Mouse (Mus musculus) CH12.LX (cell line): Measurements from ENCODE around the gene Slc44a3. TPM values are rescaled to one million over a fixed set of nuclear protein-coding genes. Genes with fewer than 3 reads are reported as not detected.

Experiments
- DNase-seq: peaks from one replicate; pipeline ENCODE4 v3.0.0-alpha.2; 2013; ENCODE audit errors: extremely low read depth
- H3K27ac ChIP-seq: 2 replicates; pipeline ENCODE4 v1.5.1; 2012; ENCODE audit warnings: low read depth, mild to moderate bottlenecking, control low read depth, moderate library complexity; ENCODE audit not compliant: insufficient read depth
- H3K27me3 ChIP-seq: replicated peaks from 2 replicates; pipeline ENCODE3; 2012; ENCODE audit warnings: inconsistent platforms
- H3K36me3 ChIP-seq, 2 experiments: replicated peaks in 1 of 2; 2 replicates each; pipeline versions ENCODE3 to v1.6.1; 2012; ENCODE audit warnings: inconsistent platforms in 1 of 2, low read length in 1 of 2, mild to moderate bottlenecking in 1 of 2, mixed read lengths in 1 of 2, moderate library complexity in 1 of 2; ENCODE audit not compliant: control insufficient read depth in 1 of 2, insufficient read depth in 1 of 2
- H3K4me1 ChIP-seq, 2 experiments: 2 replicates each; pipeline ENCODE4 v1.6.1; 2012; ENCODE audit warnings: inconsistent platforms in 1 of 2, moderate library complexity in 1 of 2; ENCODE audit not compliant: insufficient read depth in 2 of 2, control insufficient read depth in 1 of 2
- H3K4me2 ChIP-seq: 2 replicates; pipeline ENCODE4 v1.6.1; 2012; ENCODE audit warnings: low read depth, mild to moderate bottlenecking, control low read depth; ENCODE audit not compliant: poor library complexity, insufficient read depth, severe bottlenecking
- H3K4me3 ChIP-seq, 3 experiments: fragments of 150-350 bp in 1 of 3; sonication (generic) in 1 of 3; replicated peaks in 1 of 3; 2 replicates each; pipeline versions ENCODE3 to v1.5.1; 2011 to 2012; ENCODE audit warnings: low read depth in 2 of 3, low read length in 2 of 3, mild to moderate bottlenecking in 2 of 3, moderate library complexity in 2 of 3, control low read depth in 1 of 3, improper control_type of control experiment in 1 of 3, inconsistent platforms in 1 of 3, mixed read lengths in 1 of 3; ENCODE audit not compliant: poor library complexity in 1 of 3
- H3K79me2 ChIP-seq: replicated peaks from 2 replicates; pipeline ENCODE4 v1.6.1; 2012; ENCODE audit warnings: mild to moderate bottlenecking, moderate library complexity; ENCODE audit not compliant: control insufficient read depth, poor library complexity, insufficient read depth, severe bottlenecking; ENCODE audit errors: extremely low read depth
- H3K9ac ChIP-seq: 2 replicates; pipeline ENCODE4 v1.6.1; 2012; ENCODE audit warnings: low read depth, mild to moderate bottlenecking, control low read depth, moderate library complexity; ENCODE audit not compliant: insufficient read depth
- H3K9me3 ChIP-seq: replicated peaks from 2 replicates; pipeline ENCODE3; 2012; ENCODE audit warnings: low read length, inconsistent platforms, mixed read lengths
- BHLHE40 ChIP-seq: IDR thresholded peaks from 2 replicates; pipeline ENCODE4 v1.6.1; 2011; ENCODE audit warnings: mild to moderate bottlenecking, low read depth, low read length, improper control_type of control experiment
- CHD1 ChIP-seq: IDR thresholded peaks from 2 replicates; pipeline ENCODE4 v1.6.1; 2012; ENCODE audit warnings: low read depth, low read length, improper control_type of control experiment, inconsistent platforms
- CTCF ChIP-seq, 2 experiments: IDR thresholded peaks in 1 of 2; conservative IDR thresholded peaks in 1 of 2; 2 replicates each; pipeline ENCODE4 v1.5.1; 2011 to 2012; ENCODE audit warnings: low read depth in 2 of 2, low read length in 2 of 2, improper control_type of control experiment in 1 of 2, inconsistent platforms in 1 of 2, mild to moderate bottlenecking in 1 of 2, moderate library complexity in 1 of 2
- E2F4 ChIP-seq: IDR thresholded peaks from 2 replicates; pipeline ENCODE4 v1.6.1; 2011; ENCODE audit warnings: low read depth, low read length, improper control_type of control experiment; ENCODE audit not compliant: insufficient replicate concordance
- ELF1 ChIP-seq: IDR thresholded peaks from 2 replicates; pipeline ENCODE4 v1.6.1; 2014; ENCODE audit warnings: low read depth, mild to moderate bottlenecking, inconsistent platforms, low read length, improper control_type of control experiment
- MAFK ChIP-seq: IDR thresholded peaks from 2 replicates; pipeline ENCODE4 v1.6.1; 2011; ENCODE audit warnings: low read length, improper control_type of control experiment; ENCODE audit not compliant: insufficient replicate concordance
- MAX ChIP-seq: IDR thresholded peaks from 2 replicates; pipeline ENCODE4 v1.6.1; 2011; ENCODE audit warnings: low read length, improper control_type of control experiment
- MAZ ChIP-seq: IDR thresholded peaks from 2 replicates; pipeline ENCODE4 v1.6.1; 2012; ENCODE audit warnings: low read depth, mild to moderate bottlenecking, inconsistent platforms, low read length, improper control_type of control experiment, moderate library complexity
- MEF2A ChIP-seq: IDR thresholded peaks from 2 replicates; pipeline ENCODE4 v1.6.1; 2014; ENCODE audit warnings: low read depth, mild to moderate bottlenecking, inconsistent platforms, low read length, improper control_type of control experiment, borderline replicate concordance
- MYC ChIP-seq: IDR thresholded peaks from 2 replicates; pipeline ENCODE4 v1.6.1; 2011; ENCODE audit warnings: low read depth, mild to moderate bottlenecking, improper control_type of control experiment, low read length
- NRF1 ChIP-seq: IDR thresholded peaks from 2 replicates; pipeline ENCODE4 v1.6.1; 2014; ENCODE audit warnings: low read depth, mild to moderate bottlenecking, inconsistent platforms, low read length, improper control_type of control experiment, moderate library complexity
- POLR2AphosphoS2 ChIP-seq: IDR thresholded peaks from 2 replicates; pipeline ENCODE4 v1.6.1; 2011; ENCODE audit warnings: low read depth, low read length, improper control_type of control experiment
- RCOR1 ChIP-seq: conservative IDR thresholded peaks from 2 replicates; pipeline ENCODE4 v1.6.1; 2012; ENCODE audit warnings: low read depth, mild to moderate bottlenecking, inconsistent platforms, low read length, improper control_type of control experiment
- SMC3 ChIP-seq: IDR thresholded peaks from 2 replicates; pipeline ENCODE4 v1.6.1; 2011; ENCODE audit warnings: low read depth, low read length, improper control_type of control experiment
- ZNF384 ChIP-seq: IDR thresholded peaks from 2 replicates; pipeline ENCODE4 v1.6.1; 2012; ENCODE audit warnings: low read depth, low read length, improper control_type of control experiment, inconsistent platforms
- dilution Hi-C: fragments of 300-500 bp; cut with MboI; formaldehyde crosslinking; loops from 2 replicates; pipeline ENCODE4 v1.14.3; 2020; ENCODE audit warnings: low sequenced_read_pairs; ENCODE audit not compliant: extremely low pct_unique_long_range_greater_than_20kb, extremely low pct_ligation_motif_present
- in situ Hi-C: fragments of 300-500 bp; cut with MboI; formaldehyde crosslinking; loops from 3 replicates; pipeline ENCODE4 v1.14.3; 2019; ENCODE audit warnings: low sequenced_read_pairs, low pct_ligation_motif_present, low pct_unique_long_range_greater_than_20kb, mixed read lengths
- polyA plus RNA-seq: library from polyadenylated mRNA; unstranded; fragments of >175 nt; gene quantifications from 2 replicates; pipeline ENCODE4 v1.2.1, GENCODE M21; 2012; ENCODE audit warnings: low read depth; ENCODE audit not compliant: insufficient read length
- total RNA-seq, 2 experiments: library from RNA; depleted of rRNA; stranded (reverse); fragments of 300-350 nt in 1 of 2; fragments of >200 nt in 1 of 2; gene quantifications; 2 replicates each; pipeline ENCODE4 v1.2.3; 2012 to 2014

Slc44a3 gene
- total and polyA plus RNA-seq, 3 experiments, result not detected

DNA sequence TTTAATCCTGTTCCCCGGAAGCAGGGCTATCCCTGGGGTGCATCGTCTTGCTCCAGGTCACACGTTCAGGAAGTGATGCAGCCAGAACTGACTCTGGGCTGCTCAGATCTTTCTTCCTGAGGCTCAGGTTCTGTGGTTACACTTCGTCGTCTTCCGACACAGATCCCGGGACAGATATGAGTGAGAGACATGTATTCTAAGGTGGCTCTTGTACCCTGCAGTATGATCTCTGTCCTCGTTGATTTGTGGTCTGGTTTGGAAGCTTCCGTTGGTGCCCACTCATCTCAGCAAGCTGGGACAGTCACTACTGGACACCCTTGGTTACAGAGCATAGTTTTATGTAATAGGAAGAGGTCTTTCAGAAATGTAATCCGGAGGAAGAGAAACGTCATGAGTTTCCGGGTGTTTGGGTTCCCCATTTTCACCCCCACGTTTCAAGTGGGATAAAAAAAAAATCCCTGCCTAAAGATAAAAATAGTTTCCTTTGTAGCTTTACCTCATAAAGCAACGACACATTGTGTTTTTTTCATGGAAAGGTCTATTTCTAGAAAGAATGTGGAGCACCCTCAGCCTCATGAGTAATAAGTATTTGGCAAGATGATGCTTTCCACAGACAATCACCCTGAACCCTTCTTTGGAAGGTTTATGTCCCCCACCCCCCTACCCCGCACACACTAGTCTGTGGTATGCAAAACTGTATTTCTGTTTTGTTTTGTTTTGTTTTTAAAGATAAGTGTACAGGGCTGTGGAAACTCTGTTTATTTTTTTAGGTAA is 15.8 kb upstream of the Slc44a3 start:
- dilution Hi-C loops, result no loop called here
- DNase-seq, result no peak

GRCm38 (mm10) chr3:121540621-121541020 is 8.4 kb upstream of the Slc44a3 start:
- TF ChIP-seq MEF2A (no peak), POLR2AphosphoS2 (no peak), CTCF (conservative IDR thresholded peaks at IDR 0.05 in 1 of 2, IDR thresholded peaks at IDR 0.05 in 1 of 2; ENCODE audit: low read depth in 2 of 2, low read length in 2 of 2) (no peak), ZNF384 (no peak), BHLHE40 (no peak), CHD1 (no peak), RCOR1 (no peak), MAZ (no peak), ELF1 (no peak), MAFK (no peak), MYC (no peak), SMC3 (no peak), E2F4 (no peak), NRF1 (no peak), MAX (no peak)
- in situ Hi-C loops (loop anchor here (25.0 kb wide), 1 partner anchor 597 kb away; no protein-coding TSS in a partner anchor), dilution Hi-C loops (no loop called here)
- no peak for DNase-seq
- H3K79me2 ChIP-seq, result no peaks in the 10 kb centered on the region
- H3K9me3 ChIP-seq, result no peaks in the 10 kb centered on the region
- H3K27ac ChIP-seq, result no peak overlapping the region
- H3K4me2 ChIP-seq, result no peak overlapping the region
- H3K4me1 ChIP-seq, result no peaks in the 10 kb centered on the region; a peak in 1 of 4 replicates
- no peak overlapping the region for H3K9ac ChIP-seq
- no peaks in the 10 kb centered on the region for H3K27me3 ChIP-seq
- no peak overlapping the region for H3K4me3 ChIP-seq
- H3K36me3 ChIP-seq, result no peaks in the 10 kb centered on the region

More for the DNA sequence above, 15.8 kb upstream of the Slc44a3 start:
- no peaks in the 10 kb centered on the region for H3K79me2 ChIP-seq
- no peak for TF ChIP-seq MAFK
- peak; percentile 38; the same call in 1 of the 2 replicates for TF ChIP-seq BHLHE40
- TF ChIP-seq ELF1, result 0 out of 2 replicates have a peak, but pooled peaks have one; percentile 32
- 0 out of 2 replicates have a peak, but pooled peaks have one; percentile 10 for TF ChIP-seq ZNF384
- peak overlapping the region; percentile 72 for H3K4me2 ChIP-seq
- H3K4me1 ChIP-seq, result no peaks in the 10 kb centered on the region
- H3K4me3 ChIP-seq, result peak overlapping the region in 1 of 3 experiments; percentile 4
- no peak overlapping the region for H3K27ac ChIP-seq
- H3K36me3 ChIP-seq, result no peaks in the 10 kb centered on the region
- H3K9ac ChIP-seq, result peak overlapping the region; percentile 15; the same call in 1 of the 2 replicates
- no peaks in the 10 kb centered on the region for H3K27me3 ChIP-seq
- in situ Hi-C loops, result loop anchor here (5.0 to 25.0 kb wide), 2 partner anchors 174 to 589 kb away; partner anchors contain the start of gene F3
- H3K9me3 ChIP-seq, result no peaks in the 10 kb centered on the region
